Mouse (Mus musculus): Measurements from ENCODE around the gene Reck. TPM values are rescaled to one million over a fixed set of nuclear protein-coding genes. Genes with fewer than 3 reads are reported as not detected.
A peak's percentile ranks its signal among the peaks of the same experiment; 100 is the strongest.

Reck gene
- total and polyA plus RNA-seq, 3 experiments: 0.12 to 0.60 TPM; not detected in 1

DNA sequence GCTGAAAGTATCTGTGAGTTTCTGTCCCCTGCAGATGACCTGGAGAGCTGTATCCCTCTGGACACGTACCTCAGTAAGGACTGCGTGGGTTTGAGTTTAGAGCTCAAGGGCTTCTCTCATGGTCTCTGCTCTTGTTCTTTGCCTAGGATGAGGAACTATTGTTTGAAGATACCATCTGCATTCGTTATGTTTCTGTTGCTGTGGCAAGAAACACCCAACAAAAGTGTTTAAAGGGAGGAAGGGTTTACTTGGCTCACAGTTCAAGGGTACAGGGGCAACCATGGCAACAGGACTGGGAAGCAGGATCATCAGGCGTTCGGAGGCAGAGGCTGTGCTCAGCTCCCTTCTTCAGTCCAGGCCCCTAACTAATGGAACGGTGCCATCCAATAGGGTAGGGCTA, 49.8 kb downstream of the Reck start:
- H3K36me3 ChIP-seq (ENCODE audit: control insufficient read depth in 1 of 2, insufficient read depth in 2 of 2, low read length in 2 of 2): peaks cover 0 to 7% of the 10 kb centered on the region in 2 experiments; a peak in 1 of 4 replicates
- peaks cover 0 to 11% of the 10 kb centered on the region in 2 experiments; a peak in 2 of 4 replicates for H3K4me1 ChIP-seq (ENCODE audit: control insufficient read depth in 1 of 2, insufficient read depth in 2 of 2, low read length in 2 of 2)
- no peak overlapping the region for H3K4me3 ChIP-seq (ENCODE audit: control insufficient read depth in 1 of 2, insufficient read depth in 1 of 2, low read depth in 2 of 2, low read length in 2 of 2)
- H3K79me2 ChIP-seq (ENCODE audit: control insufficient read depth, insufficient read depth, low read length, poor library complexity): no peaks in the 10 kb centered on the region
- peak; percentile 41; the same call in 1 of the 2 replicates for TF ChIP-seq MYB (IDR thresholded peaks at IDR 0.05; ENCODE audit: low read depth, low read length)
- no peak for TF ChIP-seq GABPA (IDR thresholded peaks at IDR 0.05; ENCODE audit: low read depth, low read length)
- peak in 1 of 2 experiments; percentile 54; a peak in 2 of 4 replicates for TF ChIP-seq EP300 (IDR thresholded peaks at IDR 0.05; ENCODE audit: low read depth in 1 of 2, low read length in 2 of 2)
- H3K9ac ChIP-seq (ENCODE audit: control insufficient read depth, low read depth, low read length, poor library complexity, severe bottlenecking): no peak overlapping the region
- H3K27ac ChIP-seq (ENCODE audit: control insufficient read depth, low read depth, low read length): peak overlapping the region; percentile 40; the same call in 1 of the 2 replicates
- H3K9me3 ChIP-seq (replicated peaks; ENCODE audit: insufficient read depth, low read length): no peaks in the 10 kb centered on the region
- no peaks in the 10 kb centered on the region for H3K27me3 ChIP-seq (ENCODE audit: control insufficient read depth in 1 of 2, insufficient read depth in 2 of 2, low read length in 2 of 2)
- DNase-seq (ENCODE audit: low read depth, low spot score): peak; percentile 44

DNA sequence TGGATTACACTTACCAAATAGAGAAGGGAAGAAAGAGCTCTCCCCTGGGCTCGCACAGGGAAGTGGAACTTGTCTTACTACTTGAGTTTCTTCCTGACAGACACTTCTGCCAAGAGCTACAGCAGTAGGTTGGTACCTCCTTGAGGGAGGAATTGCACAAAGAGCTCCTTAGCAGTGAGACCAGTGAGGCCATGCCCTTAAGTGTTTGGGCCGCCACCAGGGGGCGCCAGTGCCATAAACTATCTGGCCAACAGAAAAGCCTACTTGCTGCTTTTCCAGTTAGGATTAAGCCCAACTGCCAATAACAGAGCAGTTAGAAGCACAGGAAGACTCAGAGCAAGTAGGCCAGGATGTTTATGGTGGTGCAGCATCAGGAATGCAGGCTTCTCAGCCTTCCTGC, 50.4 kb downstream of the Reck start:
- H3K4me1 ChIP-seq (ENCODE audit: control insufficient read depth in 1 of 2, insufficient read depth in 2 of 2, low read length in 2 of 2): peaks cover 0 to 11% of the 10 kb centered on the region in 2 experiments; a peak in 2 of 4 replicates
- no peaks in the 10 kb centered on the region for H3K27me3 ChIP-seq (ENCODE audit: control insufficient read depth in 1 of 2, insufficient read depth in 2 of 2, low read length in 2 of 2)
- H3K9ac ChIP-seq (ENCODE audit: control insufficient read depth, low read depth, low read length, poor library complexity, severe bottlenecking): no peak overlapping the region
- H3K9me3 ChIP-seq (replicated peaks; ENCODE audit: insufficient read depth, low read length): no peaks in the 10 kb centered on the region
- peaks cover 0 to 7% of the 10 kb centered on the region in 2 experiments; a peak in 1 of 4 replicates for H3K36me3 ChIP-seq (ENCODE audit: control insufficient read depth in 1 of 2, insufficient read depth in 2 of 2, low read length in 2 of 2)
- DNase-seq (ENCODE audit: low read depth, low spot score): peak; percentile 82
- H3K27ac ChIP-seq (ENCODE audit: control insufficient read depth, low read depth, low read length): no peak overlapping the region
- no peaks in the 10 kb centered on the region for H3K79me2 ChIP-seq (ENCODE audit: control insufficient read depth, insufficient read depth, low read length, poor library complexity)
- H3K4me3 ChIP-seq (ENCODE audit: control insufficient read depth in 1 of 2, insufficient read depth in 1 of 2, low read depth in 2 of 2, low read length in 2 of 2): no peak overlapping the region
- TF ChIP-seq ZKSCAN1 (IDR thresholded peaks at IDR 0.05; ENCODE audit: low read depth, low read length) (no peak), MYC (IDR thresholded peaks at IDR 0.05; ENCODE audit: low read depth, low read length) (no peak), HCFC1 (IDR thresholded peaks at IDR 0.05; ENCODE audit: low read depth, low read length) (no peak), POLR2A (IDR thresholded peaks at IDR 0.05; ENCODE audit: control insufficient read depth in 1 of 2, insufficient read depth in 1 of 2, low read depth in 1 of 2, low read length in 2 of 2, poor library complexity in 1 of 2) (no peak), ZMIZ1 (IDR thresholded peaks at IDR 0.05; ENCODE audit: low read depth, low read length) (no peak), ZNF384 (IDR thresholded peaks at IDR 0.05; ENCODE audit: low read depth, low read length) (no peak), GATA1 (IDR thresholded peaks at IDR 0.05; ENCODE audit: low read depth, low read length) (no peak), TBP (IDR thresholded peaks at IDR 0.05; ENCODE audit: low read depth, low read length) (no peak), CHD2 (IDR thresholded peaks at IDR 0.05; ENCODE audit: low read length) (no peak), EP300 (IDR thresholded peaks at IDR 0.05; ENCODE audit: low read depth in 1 of 2, low read length in 2 of 2) (no peak), UBTF (IDR thresholded peaks at IDR 0.05; ENCODE audit: borderline replicate concordance, insufficient read depth, low read depth, low read length) (no peak), NELFE (IDR thresholded peaks at IDR 0.05; ENCODE audit: low read depth, low read length) (no peak), E2F4 (IDR thresholded peaks at IDR 0.05; ENCODE audit: borderline replicate concordance, low read depth, low read length) (no peak), TCF12 (IDR thresholded peaks at IDR 0.05; ENCODE audit: low read depth, low read length) (no peak), USF1 (IDR thresholded peaks at IDR 0.05; ENCODE audit: low read depth, low read length) (no peak), RAD21 (IDR thresholded peaks at IDR 0.05; ENCODE audit: low read depth, low read length) (peak; percentile 91), BHLHE40 (IDR thresholded peaks at IDR 0.05; ENCODE audit: borderline replicate concordance, low read depth, low read length) (no peak), MAZ (IDR thresholded peaks at IDR 0.05; ENCODE audit: low read depth, low read length) (no peak), MAX (IDR thresholded peaks at IDR 0.05; ENCODE audit: low read length) (no peak), MYB (IDR thresholded peaks at IDR 0.05; ENCODE audit: low read depth, low read length) (no peak), POLR2AphosphoS2 (IDR thresholded peaks at IDR 0.05; ENCODE audit: low read length) (no peak), RCOR1 (IDR thresholded peaks at IDR 0.05; ENCODE audit: low read depth, low read length) (no peak), ELF1 (IDR thresholded peaks at IDR 0.05; ENCODE audit: low read depth, low read length) (no peak), GABPA (IDR thresholded peaks at IDR 0.05; ENCODE audit: low read depth, low read length) (no peak), MAFK (IDR thresholded peaks at IDR 0.05; ENCODE audit: borderline replicate concordance, low read depth, low read length) (no peak), MXI1 (IDR thresholded peaks at IDR 0.05; ENCODE audit: low read depth, low read length) (no peak), ZC3H11A (IDR thresholded peaks at IDR 0.05; ENCODE audit: low read depth, low read length) (peak; percentile 91), MEF2A (IDR thresholded peaks at IDR 0.05; ENCODE audit: extremely low read depth, insufficient replicate concordance, low read depth, low read length, poor library complexity, severe bottlenecking) (no peak), TAL1 (IDR thresholded peaks at IDR 0.05; ENCODE audit: low read length) (no peak), ETS1 (IDR thresholded peaks at IDR 0.05; ENCODE audit: low read depth, low read length) (no peak), USF2 (IDR thresholded peaks at IDR 0.05; ENCODE audit: borderline replicate concordance in 1 of 2, insufficient read depth in 1 of 2, low read depth in 1 of 2, low read length in 2 of 2) (no peak)

All from MEL (cell line).